Mouse (Mus musculus): ENCODE measurements at regions not wholly inside any gene's neighbourhood (a gene's known extent, or its start where the extent isn't known, plus 50 kb on each side); places are given as distances from the start of the nearest gene placed in this dataset.

- no peak for DNase-seq (ENCODE audit: low spot score in 2 of 2)
These were observed 314.3 kb upstream of the Npvf start for GRCm38 (mm10) chr6:50968546-50968945.

GRCm38 (mm10) chr6:50969341-50969740 is 315.1 kb upstream of the Npvf start:
- DNase-seq (ENCODE audit: low spot score in 2 of 2), result no peak

GRCm38 (mm10) chr6:50969997-50970396 is 315.8 kb upstream of the Npvf start:
- no peak for DNase-seq (ENCODE audit: low spot score in 2 of 2)

GRCm38 (mm10) chr6:50970770-50971169 is 316.5 kb upstream of the Npvf start:
- no peak for DNase-seq (ENCODE audit: low spot score in 2 of 2)

- no peak for DNase-seq (ENCODE audit: low spot score in 2 of 2)
These were observed 318.0 kb upstream of the Npvf start for GRCm38 (mm10) chr6:50972268-50972667.

GRCm38 (mm10) chr6:50973231-50973654 is 319.0 kb upstream of the Npvf start:
- no peak for DNase-seq (ENCODE audit: low spot score in 2 of 2)

GRCm38 (mm10) chr6:50973815-50974214 is 319.6 kb upstream of the Npvf start:
- no peak for DNase-seq (ENCODE audit: low spot score in 2 of 2)

- no peak for DNase-seq (ENCODE audit: low spot score in 2 of 2)
These were observed 320.7 kb upstream of the Npvf start for GRCm38 (mm10) chr6:50974961-50975360.

GRCm38 (mm10) chr6:50976973-50977372 is 322.7 kb upstream of the Npvf start:
- no peak for DNase-seq (ENCODE audit: low spot score in 2 of 2)

GRCm38 (mm10) chr6:50977381-50977780 is 323.1 kb upstream of the Npvf start:
- no peak for DNase-seq (ENCODE audit: low spot score in 2 of 2)

GRCm38 (mm10) chr6:50978016-50978415 is 323.8 kb upstream of the Npvf start:
- DNase-seq (ENCODE audit: low spot score in 2 of 2), result no peak

GRCm38 (mm10) chr6:50978571-50978970 is 324.3 kb upstream of the Npvf start:
- DNase-seq (ENCODE audit: low spot score in 2 of 2), result no peak

GRCm38 (mm10) chr6:50979764-50980163 is 325.5 kb upstream of the Npvf start:
- DNase-seq (ENCODE audit: low spot score in 2 of 2), result no peak

- DNase-seq (ENCODE audit: low spot score in 2 of 2), result no peak
These were observed 326.1 kb upstream of the Npvf start for GRCm38 (mm10) chr6:50980311-50980710.

- DNase-seq (ENCODE audit: low spot score in 2 of 2), result no peak
These were observed 327.6 kb upstream of the Npvf start for GRCm38 (mm10) chr6:50981702-50982309.

GRCm38 (mm10) chr6:50982856-50983255 is 328.6 kb upstream of the Npvf start:
- no peak for DNase-seq (ENCODE audit: low spot score in 2 of 2)

- DNase-seq (ENCODE audit: low spot score in 2 of 2), result no peak
These were observed 329.4 kb upstream of the Npvf start for GRCm38 (mm10) chr6:50983511-50984099.

- DNase-seq (ENCODE audit: low spot score in 2 of 2), result no peak
These were observed 330.1 kb upstream of the Npvf start for GRCm38 (mm10) chr6:50984157-50984905.

- DNase-seq (ENCODE audit: low spot score in 2 of 2), result no peak
These were observed 332.2 kb upstream of the Npvf start for GRCm38 (mm10) chr6:50986270-50986924.

GRCm38 (mm10) chr6:50988561-50988960 is 334.3 kb upstream of the Npvf start:
- DNase-seq (ENCODE audit: low spot score in 2 of 2), result no peak

- DNase-seq (ENCODE audit: low spot score in 2 of 2), result no peak
These were observed 337.4 kb upstream of the Npvf start for GRCm38 (mm10) chr6:50991528-50992125.

GRCm38 (mm10) chr6:50993952-50994351 is 339.7 kb upstream of the Npvf start:
- DNase-seq (ENCODE audit: low spot score in 2 of 2), result no peak
